Mouse (Mus musculus): ENCODE measurements at regions not wholly inside any gene's neighbourhood (a gene's known extent, or its start where the extent isn't known, plus 50 kb on each side); places are given as distances from the start of the nearest gene placed in this dataset.
A peak's percentile ranks its signal among the peaks of the same experiment; 100 is the strongest.

DNA sequence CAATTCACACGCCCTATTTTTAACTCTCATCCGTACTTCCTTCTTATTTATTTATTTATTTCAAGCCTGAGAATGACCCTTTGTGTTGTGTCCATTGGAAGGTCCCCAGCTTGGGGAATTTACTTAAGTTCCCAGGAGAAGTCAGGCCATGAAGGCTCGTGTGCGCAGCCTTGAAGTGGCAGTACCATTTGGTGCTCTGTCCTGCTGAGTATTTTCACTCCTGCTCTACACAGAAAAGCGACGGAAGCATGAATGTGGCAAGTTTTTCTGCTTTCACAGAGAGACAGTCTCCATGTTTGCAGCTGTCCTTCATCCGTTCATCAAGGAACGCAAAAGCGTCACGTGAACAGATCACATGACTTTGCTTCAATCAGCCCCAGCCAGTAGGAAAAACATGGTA is 610.2 kb upstream of the Clint1 start:
- no peak for DNase-seq (ENCODE audit: low spot score)

GRCm38 (mm10) chr11:45244796-45245195 is 607.1 kb upstream of the Clint1 start:
- DNase-seq (ENCODE audit: low spot score), result no peak

DNA sequence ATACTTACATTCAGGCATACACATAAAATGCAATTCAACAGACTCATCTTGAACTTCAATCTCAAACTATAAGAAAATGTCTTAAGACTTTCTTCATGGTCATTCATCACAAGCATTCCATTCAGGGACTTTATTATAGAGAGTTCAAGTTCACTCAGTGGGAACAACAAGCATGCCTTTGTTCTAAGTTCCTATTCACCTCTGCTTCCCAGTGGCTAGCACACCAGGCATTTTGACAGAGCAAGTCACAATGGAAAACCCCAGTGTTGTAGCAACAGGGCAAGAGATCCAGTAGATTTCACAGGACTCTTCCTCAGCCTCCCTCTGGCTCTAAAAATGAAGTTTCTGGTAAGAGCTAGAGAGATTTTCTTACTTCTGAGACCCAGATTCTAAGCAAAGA is 595.8 kb upstream of the Clint1 start:
- DNase-seq (ENCODE audit: low spot score), result no peak

DNA sequence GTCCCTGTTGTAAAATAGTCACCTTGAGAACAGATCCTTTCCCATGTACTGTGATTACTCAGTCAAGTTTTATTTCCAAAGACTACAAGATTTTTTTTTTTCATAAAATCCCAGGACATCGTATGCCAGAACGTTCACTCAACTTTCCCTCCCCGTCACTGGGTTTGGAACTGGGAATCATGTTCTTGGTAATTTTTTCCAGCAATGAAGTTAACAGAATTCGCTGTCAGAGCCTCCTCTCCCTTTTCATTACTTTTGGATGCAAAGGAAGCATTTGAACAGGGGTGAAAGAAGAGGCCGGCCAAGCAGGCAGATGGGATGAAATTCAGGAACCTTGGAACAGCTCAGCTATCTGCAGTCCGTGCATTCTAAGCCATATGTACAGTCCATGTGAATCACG is 589.7 kb upstream of the Clint1 start:
- DNase-seq (ENCODE audit: low spot score), result no peak

- DNase-seq (ENCODE audit: low spot score), result peak; percentile 58
Observed at GRCm38 (mm10) chr11:45264001-45264400, 587.9 kb upstream of the Clint1 start.

DNA sequence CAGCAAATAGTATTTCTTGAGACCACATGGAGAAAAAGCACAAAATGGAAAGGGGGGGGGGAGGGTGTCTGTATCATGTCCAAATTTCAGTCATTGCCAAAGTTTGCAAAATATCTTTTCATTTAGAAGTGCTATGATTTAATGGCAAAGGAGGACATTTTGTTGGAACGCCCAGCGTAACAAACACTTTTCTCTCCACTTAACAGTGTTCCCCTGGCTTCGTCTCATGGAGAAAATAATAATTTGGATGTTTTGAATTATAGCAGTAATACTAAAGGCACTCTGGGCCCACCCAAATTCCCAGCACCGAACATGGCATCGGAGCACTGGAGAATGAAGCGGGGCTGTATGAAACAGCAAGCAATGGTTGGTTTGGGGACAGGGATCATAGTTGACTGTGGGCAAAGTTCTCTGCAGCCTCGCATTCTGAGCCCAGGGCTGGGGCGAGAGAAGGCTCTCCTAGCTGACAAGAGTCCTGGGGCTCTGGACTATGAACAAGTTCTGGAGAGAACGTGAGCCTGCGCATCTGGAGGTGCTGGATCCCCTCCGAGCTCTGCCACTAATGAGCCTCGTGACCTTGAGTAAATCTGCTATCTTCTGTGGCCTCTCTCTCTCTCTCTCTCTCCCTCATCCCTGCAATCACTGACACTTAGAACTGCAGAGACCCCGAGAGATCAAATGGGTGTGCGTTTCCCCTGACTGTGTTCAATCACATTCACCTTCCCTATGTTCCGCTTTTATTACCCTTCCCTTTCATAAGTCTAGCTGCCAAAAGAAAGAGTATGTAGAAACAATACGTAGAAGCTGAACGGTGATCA is 586.5 kb upstream of the Clint1 start:
- peak; percentile 33 for DNase-seq (ENCODE audit: low spot score)

- DNase-seq (ENCODE audit: low spot score), result peak; percentile 19
Observed at GRCm38 (mm10) chr11:45265989-45266302, 585.9 kb upstream of the Clint1 start.

DNA sequence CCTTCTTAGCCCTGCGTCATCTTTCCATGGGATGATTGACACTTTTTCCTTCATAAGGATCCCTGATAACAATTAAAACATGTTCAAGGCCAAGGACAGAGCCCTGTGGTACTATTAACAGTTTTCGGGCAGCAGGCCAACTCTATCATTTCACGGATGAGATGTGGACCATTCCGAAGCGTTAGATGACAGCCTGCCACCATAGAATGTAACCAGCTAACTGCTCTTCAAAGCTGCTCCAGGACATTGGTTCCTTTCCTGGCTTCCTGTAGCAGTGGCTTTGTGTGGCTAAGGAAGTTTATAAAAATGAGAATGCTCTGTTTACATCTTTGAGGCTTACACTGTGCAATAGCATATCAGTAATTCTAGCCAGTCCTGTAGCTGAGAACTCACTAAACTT is 582.6 kb upstream of the Clint1 start:
- no peak for DNase-seq (ENCODE audit: low spot score)

GRCm38 (mm10) chr11:45271206-45271605 is 580.6 kb upstream of the Clint1 start:
- no peak for DNase-seq (ENCODE audit: low spot score)

- DNase-seq (ENCODE audit: low spot score), result no peak
Observed at GRCm38 (mm10) chr11:45274446-45275119, 577.3 kb upstream of the Clint1 start.

DNA sequence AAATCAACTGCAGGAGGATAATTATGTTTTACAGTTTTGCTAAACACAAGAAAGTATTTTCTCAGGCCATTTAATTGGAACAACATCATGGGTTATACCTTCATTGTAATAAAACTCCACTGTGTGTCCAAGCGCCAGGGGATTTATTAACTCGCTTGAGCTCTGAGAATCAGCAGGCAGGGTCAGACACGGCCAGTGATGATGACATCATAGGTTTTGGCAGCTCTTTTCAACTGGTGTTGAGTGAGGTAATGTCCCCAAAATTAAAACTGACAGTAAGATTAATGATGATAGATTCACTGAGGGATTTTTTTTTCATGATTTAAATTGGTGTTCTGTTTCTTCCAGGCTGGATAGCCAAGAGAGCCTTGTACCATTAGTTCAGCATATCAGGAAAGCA is 576.7 kb upstream of the Clint1 start:
- no peak for DNase-seq (ENCODE audit: low spot score)

DNA sequence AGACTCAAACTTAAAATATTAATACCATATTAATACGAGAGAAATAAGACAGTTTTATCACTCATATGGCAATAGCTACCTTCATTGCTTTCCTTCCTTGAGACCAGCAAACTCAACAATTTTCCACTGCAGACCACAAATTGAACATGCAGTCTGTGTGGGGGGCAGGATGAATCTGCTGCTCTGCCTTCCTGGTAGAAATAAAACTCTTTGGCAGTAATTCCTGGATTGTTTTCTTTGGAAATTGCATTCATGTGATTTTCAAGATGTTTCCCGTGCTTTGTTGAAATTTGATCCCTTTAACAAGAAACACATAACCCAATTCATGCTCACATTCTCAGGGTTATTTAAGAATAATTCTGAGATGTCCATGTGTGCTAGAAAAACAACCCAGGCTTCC is 555.1 kb upstream of the Clint1 start:
- no peak for DNase-seq (ENCODE audit: low spot score)

GRCm38 (mm10) chr11:45311934-45312333 is 539.9 kb upstream of the Clint1 start:
- no peak for DNase-seq (ENCODE audit: low spot score)

DNA sequence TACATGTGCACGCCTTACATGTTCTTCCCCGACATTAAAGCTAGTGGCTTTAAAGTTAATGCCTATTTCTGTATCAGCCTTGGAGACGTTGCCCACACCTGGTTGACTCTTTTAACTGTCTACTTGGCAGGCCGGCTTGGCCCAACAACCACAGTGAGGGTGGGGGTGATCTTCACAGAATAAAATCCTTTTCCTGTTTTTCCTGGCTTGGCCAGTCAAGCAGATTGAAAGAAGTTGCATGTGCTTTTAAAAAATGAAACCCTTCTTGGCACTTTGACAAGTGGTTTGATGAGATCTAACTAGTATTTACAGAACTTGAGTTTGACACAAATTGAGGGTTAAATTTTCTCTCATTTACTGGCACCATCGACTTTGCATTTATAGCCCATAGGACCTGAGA is 528.1 kb upstream of the Clint1 start:
- DNase-seq (ENCODE audit: low spot score), result no peak

GRCm38 (mm10) chr11:45330319-45330718 is 521.5 kb upstream of the Clint1 start:
- no peak for DNase-seq (ENCODE audit: low spot score)

DNA sequence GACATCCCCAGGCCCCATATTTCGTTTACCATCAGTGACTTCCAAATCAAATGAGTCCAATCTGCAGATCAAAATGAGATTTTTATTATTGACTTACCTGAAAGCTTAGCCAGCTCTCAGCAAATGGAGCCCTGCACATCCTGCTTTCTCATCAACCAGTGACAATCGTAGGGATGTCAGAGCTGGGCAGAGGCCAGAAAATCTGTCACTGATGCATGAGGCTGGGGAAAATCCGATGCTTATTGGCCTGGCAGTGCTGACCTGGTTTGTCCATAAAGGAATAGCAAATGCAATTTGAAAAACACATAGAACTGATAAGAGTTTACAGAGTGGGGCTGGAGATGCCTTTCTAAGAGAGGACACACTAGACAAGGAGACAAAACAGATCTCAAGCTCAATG is 518.1 kb upstream of the Clint1 start:
- no peak for DNase-seq (ENCODE audit: low spot score)

DNA sequence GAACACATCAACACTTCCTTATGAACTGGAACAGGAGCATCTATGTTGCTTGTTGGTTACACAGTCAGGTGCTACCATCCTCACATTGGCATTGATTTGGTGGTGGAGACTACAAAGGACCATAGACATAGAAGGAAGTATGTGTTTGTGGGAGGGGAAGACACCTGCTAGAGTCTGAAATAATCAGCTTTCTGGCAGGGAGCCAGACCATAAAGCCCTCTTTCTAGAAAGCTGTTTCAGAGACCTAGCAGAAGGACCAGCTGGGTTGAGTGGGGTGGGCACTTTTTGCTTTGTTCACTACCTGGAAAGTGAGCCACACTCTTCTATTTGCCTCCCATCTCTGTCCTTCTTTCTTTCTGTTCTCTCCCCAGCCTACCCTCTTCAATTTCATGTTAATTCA is 502.5 kb upstream of the Clint1 start:
- DNase-seq (ENCODE audit: low spot score), result no peak

DNA sequence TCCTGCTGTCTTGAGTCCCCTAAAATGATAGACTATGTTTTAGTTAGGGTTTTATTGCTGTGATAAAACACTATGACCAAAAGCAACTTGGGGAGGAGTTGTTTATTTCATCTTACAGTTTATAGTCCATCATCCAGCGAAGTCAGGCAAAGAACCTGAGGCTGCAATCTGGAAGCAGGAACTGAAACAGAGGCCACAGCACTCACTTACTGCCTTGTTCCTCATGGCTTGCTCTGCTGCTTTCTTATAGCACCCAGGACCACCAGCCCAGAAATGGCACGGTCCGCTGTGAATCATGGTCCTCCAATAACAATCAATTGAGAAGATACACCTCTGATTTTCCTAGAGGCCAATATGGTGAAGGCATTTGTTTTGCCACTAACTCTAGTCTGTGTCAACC is 486.5 kb upstream of the Clint1 start:
- DNase-seq (ENCODE audit: low spot score), result no peak

DNA sequence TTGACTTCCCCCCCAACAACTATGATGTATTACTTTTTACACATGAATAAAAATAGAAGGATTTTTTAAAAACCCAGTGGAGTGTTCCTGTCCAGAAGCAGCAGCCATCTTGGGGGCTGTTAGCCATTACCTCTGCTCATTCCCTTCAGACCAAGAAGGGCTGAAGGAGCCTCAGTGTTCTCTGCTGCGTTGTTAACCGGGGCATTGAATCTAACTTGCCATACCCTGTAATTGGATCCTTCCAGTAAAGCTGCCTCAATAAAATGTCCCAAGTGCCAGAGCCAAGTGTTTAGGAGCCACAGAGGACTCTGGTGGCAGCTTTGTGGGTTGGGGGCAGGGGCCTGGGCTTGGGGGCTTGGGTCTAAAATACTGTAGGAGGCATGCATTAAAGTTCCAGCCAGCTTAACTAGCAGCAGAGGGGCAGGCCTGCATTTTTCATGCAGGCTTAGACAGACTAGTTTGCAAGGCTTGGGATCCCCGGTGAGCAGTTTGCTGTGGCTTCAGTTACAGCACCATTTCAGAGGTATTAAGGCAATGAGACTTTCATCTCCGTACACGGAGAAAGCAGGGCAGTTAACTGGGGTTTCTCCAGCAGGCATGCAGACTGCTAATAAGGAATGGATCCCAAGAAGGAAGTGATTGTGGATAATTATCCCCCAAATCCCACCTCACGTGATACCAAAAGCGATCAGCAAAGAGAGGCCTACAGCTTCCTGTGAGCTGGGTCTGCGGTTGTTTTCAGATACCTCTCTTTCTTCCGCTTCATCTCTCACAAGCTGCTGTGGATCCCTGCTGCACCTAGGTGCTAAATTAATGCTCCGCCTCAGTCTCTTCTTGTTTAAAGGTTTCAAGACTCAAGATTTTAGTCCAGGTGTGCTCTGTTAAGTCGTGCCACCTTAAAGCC is 462.4 kb upstream of the Clint1 start:
- no peak for DNase-seq (ENCODE audit: low spot score)

DNA sequence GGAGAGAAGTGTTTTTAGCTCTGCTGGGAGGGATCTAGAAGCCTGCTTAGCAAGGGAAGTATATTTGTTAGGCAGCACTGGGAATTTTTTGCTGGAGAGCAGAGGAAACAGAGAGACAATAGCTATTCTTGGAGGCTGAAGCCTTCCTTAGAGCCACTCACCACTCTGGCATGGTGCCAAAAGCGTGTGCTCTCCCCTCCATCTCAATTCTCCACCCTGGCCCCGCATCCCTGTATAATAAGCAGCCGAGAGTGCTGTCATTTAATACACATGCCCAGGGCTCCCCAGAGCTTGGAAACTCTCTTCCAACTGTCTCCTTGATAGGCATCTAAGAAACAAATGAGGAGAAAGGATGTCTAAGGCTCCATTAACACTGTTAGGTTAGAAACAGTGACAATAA is 455.8 kb upstream of the Clint1 start:
- no peak for DNase-seq (ENCODE audit: low spot score)

- DNase-seq (ENCODE audit: low spot score), result no peak
Observed at GRCm38 (mm10) chr11:45398188-45398587, 453.7 kb upstream of the Clint1 start.

DNA sequence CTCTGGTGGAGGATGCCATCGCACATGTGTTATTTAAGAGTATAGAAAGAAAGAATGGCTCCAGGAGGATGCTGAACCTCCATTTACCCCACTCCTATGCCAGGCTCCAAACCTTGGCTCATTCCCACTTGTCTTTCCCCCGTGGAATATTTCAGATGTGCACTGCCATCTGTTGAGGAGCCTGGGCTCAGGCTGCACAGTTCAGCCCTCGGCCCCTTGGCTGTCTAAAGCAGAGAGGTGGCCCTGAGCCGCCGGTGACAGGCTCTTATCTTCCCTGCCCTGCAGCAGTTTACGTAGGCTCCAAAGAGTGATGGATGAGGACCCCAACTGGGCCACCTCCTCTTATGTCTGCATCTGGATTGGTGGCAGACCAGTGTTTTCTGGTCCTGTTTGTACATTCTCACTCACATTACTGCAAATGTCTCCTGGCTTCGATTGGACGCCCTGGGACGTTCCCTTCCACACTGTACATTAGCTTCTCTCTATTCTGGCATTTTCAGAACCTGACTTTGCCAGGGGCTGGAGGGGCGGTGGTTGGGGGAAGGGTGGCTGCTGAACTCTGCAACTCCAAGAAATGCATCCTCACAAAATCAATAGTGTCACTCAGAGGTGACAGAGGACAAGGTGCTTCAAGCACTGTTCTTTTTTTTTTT is 447.3 kb upstream of the Clint1 start:
- no peak for DNase-seq (ENCODE audit: low spot score)

Measured in urinary bladder, postnatal 14 days (tissue).